Mouse (Mus musculus) ES-E14 (cell line): ENCODE measurements around the gene Ano2. TPM values are rescaled to one million over a fixed set of nuclear protein-coding genes. Genes with fewer than 3 reads are reported as not detected.

Experiments
- DNase-seq: peaks from one replicate; pipeline ENCODE4 v3.0.0-alpha.2; 2013; ENCODE audit warnings: low read depth, low spot score
- H3K27ac ChIP-seq: 2 replicates; pipeline ENCODE4 v1.5.1; 2012; ENCODE audit warnings: low read depth, mild to moderate bottlenecking, low read length, moderate library complexity, mixed read lengths; ENCODE audit not compliant: poor library complexity, insufficient read depth, severe bottlenecking
- H3K36me3 ChIP-seq: 2 replicates; pipeline ENCODE4 v1.6.1; 2012; ENCODE audit warnings: mild to moderate bottlenecking, low read length, moderate library complexity, mixed read lengths; ENCODE audit not compliant: control insufficient read depth, poor library complexity, insufficient read depth, severe bottlenecking
- H3K4me1 ChIP-seq, 2 experiments: fragments of 150-350 bp in 1 of 2; sonication (generic) in 1 of 2; 2 replicates each; pipeline ENCODE4 v1.6.1; 2012; ENCODE audit warnings: low read length in 2 of 2, mild to moderate bottlenecking in 1 of 2, mixed read lengths in 1 of 2; ENCODE audit not compliant: control insufficient read depth in 2 of 2, insufficient read depth in 2 of 2, poor library complexity in 1 of 2
- H3K4me3 ChIP-seq, 2 experiments: fragments of 150-350 bp in 1 of 2; sonication (generic) in 1 of 2; 2 replicates each; pipeline ENCODE4 v1.5.1; 2012; ENCODE audit warnings: low read length in 2 of 2, low read depth in 1 of 2, mild to moderate bottlenecking in 1 of 2, mixed read lengths in 1 of 2; ENCODE audit not compliant: insufficient read depth in 1 of 2, poor library complexity in 1 of 2, severe bottlenecking in 1 of 2
- H3K9ac ChIP-seq: 2 replicates; pipeline ENCODE4 v1.6.1; 2012; ENCODE audit warnings: low read depth, mild to moderate bottlenecking, low read length, mixed read lengths; ENCODE audit not compliant: poor library complexity, insufficient read depth, severe bottlenecking
- H3K9me3 ChIP-seq: fragments of 150-350 bp; sonication (generic); 2 replicates; pipeline ENCODE4 v1.6.1; 2012; ENCODE audit warnings: low read depth, mild to moderate bottlenecking, low read length; ENCODE audit not compliant: control insufficient read depth, insufficient read depth
- CHD2 ChIP-seq: IDR thresholded peaks from 2 replicates; pipeline ENCODE4 v1.6.1; 2014; ENCODE audit warnings: mild to moderate bottlenecking, low read depth, low read length, inconsistent platforms
- HCFC1 ChIP-seq: IDR thresholded peaks from 2 replicates; pipeline ENCODE4 v1.6.1; 2012; ENCODE audit warnings: low read length, inconsistent platforms, borderline replicate concordance; ENCODE audit not compliant: insufficient read depth
- MAFK ChIP-seq: IDR thresholded peaks from 2 replicates; pipeline ENCODE4 v1.6.1; 2014; ENCODE audit warnings: mild to moderate bottlenecking, low read depth, low read length, inconsistent platforms; ENCODE audit not compliant: insufficient read depth
- ZC3H11A ChIP-seq: IDR thresholded peaks from 2 replicates; pipeline ENCODE4 v1.6.1; 2012; ENCODE audit warnings: low read depth, mild to moderate bottlenecking, inconsistent platforms, low read length, borderline replicate concordance
- ZNF384 ChIP-seq: IDR thresholded peaks from 2 replicates; pipeline ENCODE4 v1.6.1; 2012; ENCODE audit warnings: low read depth, low read length, inconsistent platforms
- in situ Hi-C, 2 experiments: fragments of 600-800 bp; cut with MboI; formaldehyde crosslinking; loops; one replicate each; pipeline ENCODE4 v1.15.1; 2025; ENCODE audit warnings: low sequenced_read_pairs in 2 of 2, inconsistent platforms in 1 of 2; ENCODE audit not compliant: unreplicated experiment in 2 of 2
- total RNA-seq: library from RNA; depleted of rRNA; stranded (reverse); fragments of 300-350 nt; gene quantifications from 2 replicates; pipeline ENCODE4 v1.2.3, GENCODE M21; 2012

The Ano2 gene
- total RNA-seq, 1 experiment = 0.27 TPM

DNA sequence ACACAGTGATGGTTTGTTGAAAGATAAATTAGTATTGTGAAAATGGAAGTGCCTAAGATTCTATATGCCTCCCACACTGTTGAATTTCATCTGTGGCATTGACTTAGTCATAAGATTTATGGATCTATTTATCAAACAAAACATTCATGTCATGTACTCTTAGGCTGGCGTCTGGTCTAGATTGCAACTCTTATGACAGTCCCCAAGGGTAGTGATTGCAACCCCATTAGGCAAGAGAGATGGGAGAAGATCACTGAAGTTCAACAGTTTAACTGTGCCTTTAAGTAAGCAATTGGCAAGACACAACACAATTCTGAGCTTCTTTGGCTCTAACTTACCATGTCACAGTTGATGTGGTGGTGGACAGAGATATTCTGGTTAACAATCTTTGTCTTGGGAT is 36.8 kb upstream of the Ano2 start:
- TF ChIP-seq MAFK (no peak), ZC3H11A (no peak), CHD2 (no peak), ZNF384 (no peak), HCFC1 (no peak)
- in situ Hi-C loops = no loop called here
- no peaks in the 10 kb centered on the region for H3K9me3 ChIP-seq
- no peak for DNase-seq
- no peak overlapping the region for H3K9ac ChIP-seq
- no peaks in the 10 kb centered on the region for H3K36me3 ChIP-seq
- H3K4me3 ChIP-seq = no peak overlapping the region
- no peak overlapping the region for H3K27ac ChIP-seq
- H3K4me1 ChIP-seq = no peaks in the 10 kb centered on the region

DNA sequence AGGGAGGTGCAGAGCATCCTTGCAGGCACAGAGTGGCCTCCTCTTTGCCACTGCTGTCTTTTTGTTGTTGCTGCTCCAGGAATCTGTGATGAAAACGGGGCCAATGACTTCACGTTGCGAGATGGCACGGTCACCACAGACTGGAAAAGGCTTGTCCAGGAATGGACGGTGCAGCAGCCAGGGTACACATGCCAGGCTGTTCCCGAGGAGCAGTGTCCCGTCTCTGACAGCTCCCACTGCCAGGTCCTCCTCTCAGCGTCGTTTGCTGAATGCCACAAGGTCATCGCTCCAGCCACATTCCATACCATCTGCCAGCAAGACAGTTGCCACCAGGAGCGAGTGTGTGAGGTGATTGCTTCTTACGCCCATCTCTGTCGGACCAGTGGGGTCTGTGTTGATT is 33.3 kb upstream of the Ano2 start:
- in situ Hi-C loops = no loop called here
- H3K36me3 ChIP-seq = no peaks in the 10 kb centered on the region
- TF ChIP-seq CHD2 (no peak), ZC3H11A (no peak), MAFK (no peak), ZNF384 (no peak), HCFC1 (no peak)
- DNase-seq = no peak
- no peak overlapping the region for H3K4me3 ChIP-seq
- H3K4me1 ChIP-seq = no peaks in the 10 kb centered on the region
- H3K9ac ChIP-seq = no peak overlapping the region
- H3K9me3 ChIP-seq = no peaks in the 10 kb centered on the region
- no peak overlapping the region for H3K27ac ChIP-seq

DNA sequence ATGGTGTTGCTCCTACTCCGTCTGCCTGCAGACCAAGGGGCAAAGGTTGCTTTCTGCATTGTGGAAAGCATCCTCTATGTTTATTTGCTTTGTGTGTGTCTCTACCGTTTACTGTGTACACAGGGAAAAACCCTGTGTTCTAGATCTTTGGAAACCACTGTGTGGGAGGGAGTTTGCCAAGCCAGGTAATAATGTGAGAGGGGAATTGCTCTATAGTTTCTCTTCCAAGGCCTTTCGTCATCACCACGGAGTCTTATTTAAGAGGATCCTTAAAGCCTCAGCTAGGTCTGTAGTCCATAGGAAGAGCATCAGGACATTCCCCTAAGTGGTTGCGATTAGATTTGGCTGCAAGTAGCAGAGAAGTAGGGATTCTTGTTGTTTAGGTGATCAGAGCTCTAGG is 32.3 kb upstream of the Ano2 start:
- Histone ChIP-seq H3K27ac (no peak overlapping the region), H3K36me3 (no peaks in the 10 kb centered on the region), H3K4me3 (no peak overlapping the region), H3K9me3 (no peaks in the 10 kb centered on the region), H3K9ac (no peak overlapping the region), H3K4me1 (no peaks in the 10 kb centered on the region)
- in situ Hi-C loops = no loop called here
- no peak for DNase-seq
- no peak for TF ChIP-seq MAFK
- no peak for TF ChIP-seq ZC3H11A
- no peak for TF ChIP-seq CHD2
- TF ChIP-seq ZNF384 = no peak
- TF ChIP-seq HCFC1 = no peak

DNA sequence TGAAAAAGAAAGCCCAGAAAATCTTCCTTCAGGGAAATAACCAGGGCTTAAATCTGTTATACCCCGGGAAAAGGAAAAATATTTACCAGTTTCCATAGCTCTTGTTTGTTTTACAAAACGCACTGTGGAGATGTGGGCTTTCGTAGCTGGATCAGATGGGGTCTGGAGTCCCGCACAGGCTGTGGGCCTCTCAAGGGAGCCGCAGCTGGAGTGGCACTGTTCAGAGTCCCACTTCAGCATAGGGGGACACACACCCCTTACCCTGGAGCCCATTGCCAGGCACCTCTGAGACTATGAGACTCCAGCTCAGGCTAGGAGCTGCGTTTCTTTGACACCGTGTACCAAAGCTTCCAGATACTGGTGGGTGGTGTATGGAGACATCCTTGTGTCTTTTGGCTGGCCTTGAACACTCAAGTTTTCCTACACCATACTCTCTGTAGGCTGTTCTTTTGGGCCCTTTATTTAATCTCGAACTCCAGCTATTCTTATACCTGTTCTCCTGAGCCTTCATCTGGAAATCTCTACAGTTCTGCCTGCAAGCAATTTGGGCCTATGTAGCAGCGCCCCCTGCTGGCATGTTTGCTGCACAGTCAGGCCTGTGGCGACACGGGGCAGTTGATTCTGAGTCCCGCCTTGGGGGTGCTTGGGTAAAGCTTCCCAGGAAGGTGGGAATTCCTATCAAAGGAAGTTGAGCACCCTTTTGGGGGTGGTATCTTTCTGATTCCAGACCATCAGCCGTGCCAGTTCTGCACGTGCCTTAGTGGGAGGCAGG is 28.9 kb upstream of the Ano2 start:
- in situ Hi-C loops = no loop called here
- TF ChIP-seq ZNF384 (0 out of 2 replicates have a peak, but pooled peaks have one; percentile 7), HCFC1 (no peak)
- H3K36me3 ChIP-seq = no peaks in the 10 kb centered on the region
- H3K9ac ChIP-seq = no peak overlapping the region
- H3K27ac ChIP-seq = no peak overlapping the region
- no peaks in the 10 kb centered on the region for H3K9me3 ChIP-seq
- no peak overlapping the region for H3K4me3 ChIP-seq
- no peaks in the 10 kb centered on the region for H3K4me1 ChIP-seq
- DNase-seq = peak; percentile 69

DNA sequence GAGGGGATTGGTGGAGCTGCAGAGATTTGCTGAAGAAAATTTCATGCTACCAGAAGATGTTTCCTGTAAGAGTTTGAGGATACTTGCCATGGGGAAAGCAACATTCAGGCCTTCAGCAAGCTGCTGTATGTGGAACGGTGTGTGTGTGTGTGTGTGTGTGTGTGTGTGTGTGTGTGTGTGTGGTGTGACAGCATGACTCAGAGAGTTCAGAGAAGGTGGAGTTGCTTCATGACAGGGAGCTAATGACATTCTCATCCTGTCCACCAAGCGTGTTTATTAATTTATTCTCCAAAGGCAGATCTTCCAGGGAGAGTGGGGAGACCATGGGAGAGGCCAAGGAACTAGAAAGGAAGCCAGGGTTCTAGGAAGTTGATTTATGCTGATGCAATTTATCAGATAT is 26.3 kb upstream of the Ano2 start:
- H3K9me3 ChIP-seq = no peaks in the 10 kb centered on the region
- TF ChIP-seq ZNF384 = no peak
- no peak for TF ChIP-seq MAFK
- no peak for TF ChIP-seq CHD2
- no peak for TF ChIP-seq HCFC1
- no peak for TF ChIP-seq ZC3H11A
- no peak overlapping the region for H3K9ac ChIP-seq
- no peaks in the 10 kb centered on the region for H3K36me3 ChIP-seq
- H3K4me1 ChIP-seq = no peaks in the 10 kb centered on the region
- no peak overlapping the region for H3K27ac ChIP-seq
- no peak for DNase-seq
- in situ Hi-C loops = no loop called here
- H3K4me3 ChIP-seq = no peak overlapping the region
